Mouse (Mus musculus) liver, adult 2 months (tissue): ENCODE data around the gene Ppm1k.
"Not testable (repeated sequence)": the region's sequence is repeated elsewhere in the genome, so short reads cannot be mapped to it uniquely, and the experiment has no call there.

ENCODE experiments used
- CTCF ChIP-seq: fragments of 200-500 bp; IDR thresholded peaks from 2 replicates; pipeline ENCODE4 v1.5.1; 2011; ENCODE audit warnings: low read depth, low read length, control low read depth
- POLR2A ChIP-seq: fragments of 200-500 bp; IDR thresholded peaks from 2 replicates; pipeline ENCODE4 v1.6.1; 2011; ENCODE audit warnings: low read length, control low read depth; ENCODE audit not compliant: insufficient read depth; ENCODE audit errors: extremely low read depth

DNA sequence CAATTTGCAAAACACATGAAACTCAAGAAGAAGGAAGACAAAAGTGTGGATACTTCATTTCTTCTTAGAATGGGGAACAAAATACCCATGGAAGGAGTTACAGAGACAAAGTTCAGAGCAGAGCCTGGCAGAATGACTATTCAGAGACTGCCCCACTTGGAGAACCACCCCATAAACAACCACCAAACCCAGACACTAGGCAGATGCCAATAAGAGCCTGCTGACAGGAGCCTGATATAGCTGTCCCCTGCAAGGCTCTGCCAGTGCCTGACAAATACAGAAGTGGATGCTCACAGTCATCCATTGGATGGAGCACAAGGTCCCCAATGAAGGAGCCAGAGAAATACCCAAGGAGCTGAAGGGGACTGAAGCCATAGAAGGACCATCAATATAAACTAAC is 8.3 kb upstream of the Ppm1k start:
- not testable (repeated sequence) for TF ChIP-seq CTCF, POLR2A
